Mouse (Mus musculus): ENCODE measurements around the gene Gm21981.

Gene Gm21981

GRCm38 (mm10) chr17:47694442-47694502 is at the start of gene Gm21981:
Gene Gm21981 (minus strand): TSS chr17:47694455.
- no peak for DNase-seq (ENCODE audit: low spot score in 2 of 2)

- peak in 1 of 2 experiments; percentile 37 for DNase-seq (ENCODE audit: low spot score in 2 of 2)
These were observed 48.9 kb upstream of the Gm21981 start for GRCm38 (mm10) chr17:47742991-47743734.

GRCm38 (mm10) chr17:47740186-47740585 is 45.9 kb upstream of the Gm21981 start:
- no peak for DNase-seq (ENCODE audit: low spot score in 2 of 2)

- DNase-seq (ENCODE audit: low spot score in 2 of 2), result peak; percentile 88 to 90
These were observed 44.9 kb upstream of the Gm21981 start for GRCm38 (mm10) chr17:47738879-47739798.

- peak; percentile 93 to 95 for DNase-seq (ENCODE audit: low spot score in 2 of 2)
These were observed 44.0 kb upstream of the Gm21981 start for GRCm38 (mm10) chr17:47738066-47738878.

GRCm38 (mm10) chr17:47737271-47738065 is 43.2 kb upstream of the Gm21981 start:
- DNase-seq (ENCODE audit: low spot score in 2 of 2), result peak; percentile 95 to 96

- peak; percentile 95 to 96 for DNase-seq (ENCODE audit: low spot score in 2 of 2)
These were observed 42.6 kb upstream of the Gm21981 start, which contains the start of gene Tfeb for GRCm38 (mm10) chr17:47736856-47737255. Gene Tfeb (plus strand): TSS chr17:47737030.

GRCm38 (mm10) chr17:47735553-47736100 is 41.4 kb upstream of the Gm21981 start:
- DNase-seq (ENCODE audit: low spot score in 2 of 2), result no peak

GRCm38 (mm10) chr17:47730633-47731575 is 36.6 kb upstream of the Gm21981 start:
- DNase-seq (ENCODE audit: low spot score in 2 of 2), result no peak

GRCm38 (mm10) chr17:47726566-47726965 is 32.3 kb upstream of the Gm21981 start, which contains the start of gene Pgc:
Gene Pgc (plus strand): TSS chr17:47726842.
- DNase-seq (ENCODE audit: low spot score in 2 of 2), result no peak

GRCm38 (mm10) chr17:47721183-47721582 is 26.9 kb upstream of the Gm21981 start:
- DNase-seq (ENCODE audit: low spot score in 2 of 2), result no peak

- no peak for DNase-seq (ENCODE audit: low spot score in 2 of 2)
These were observed 20.8 kb upstream of the Gm21981 start for GRCm38 (mm10) chr17:47715037-47715436.

GRCm38 (mm10) chr17:47712889-47713571 is 18.8 kb upstream of the Gm21981 start:
- no peak for DNase-seq (ENCODE audit: low spot score in 2 of 2)

GRCm38 (mm10) chr17:47711883-47712282 is 17.6 kb upstream of the Gm21981 start:
- DNase-seq (ENCODE audit: low spot score in 2 of 2), result no peak

GRCm38 (mm10) chr17:47710036-47710435 is 15.8 kb upstream of the Gm21981 start:
- DNase-seq (ENCODE audit: low spot score in 2 of 2), result no peak

GRCm38 (mm10) chr17:47708972-47709371 is 14.7 kb upstream of the Gm21981 start:
- no peak for DNase-seq (ENCODE audit: low spot score in 2 of 2)

GRCm38 (mm10) chr17:47707961-47708360 is 13.7 kb upstream of the Gm21981 start:
- no peak for DNase-seq (ENCODE audit: low spot score in 2 of 2)

- no peak for DNase-seq (ENCODE audit: low spot score in 2 of 2)
These were observed 11.9 kb upstream of the Gm21981 start for GRCm38 (mm10) chr17:47706196-47706595.

GRCm38 (mm10) chr17:47704692-47705091 is 10.4 kb upstream of the Gm21981 start:
- DNase-seq (ENCODE audit: low spot score in 2 of 2), result no peak

Measured in spleen, postnatal 36 days (tissue).